17 mouse cellular contexts compared by ENCODE assay signal in genomic region chr1:128601307-128601706, GRCm38 (mm10). TPM values are rescaled to one million over a fixed set of nuclear protein-coding genes. Genes with fewer than 3 reads are reported as not detected.
A peak's percentile ranks its signal among the peaks of the same experiment; 100 is the strongest.
DNase-seq lines count a peak whose midpoint lies in the region; ATAC-seq and TF ChIP-seq lines count a peak whose summit lies in the region.
"Had no signal": no experiment of that assay in that cellular context is flagged by ENCODE, and none has a peak within 500 bp of the region (broad histone marks: within the 10 kb centered on the region; RNA-seq: fewer than 3 reads in every experiment).

No protein-coding gene starts in this region.

- TF ChIP-seq POLR2A in thymus, adult 2 months (IDR thresholded peaks at IDR 0.05; ENCODE audit: control insufficient read depth, extremely low read depth, insufficient read depth, low read length, poor library complexity): no peak
- TF ChIP-seq POLR2A in bone marrow, adult 2 months (IDR thresholded peaks at IDR 0.05; ENCODE audit: borderline replicate concordance, control insufficient read depth, low read depth, low read length): no peak

- 4% methylated on average over 5 of the region's 5 CpGs for WGBS in thymus, adult 2 months
- WGBS in bone marrow, adult 2 months: 46% methylated on average over 5 of the region's 5 CpGs
- 62% methylated on average over 5 of the region's 5 CpGs for WGBS in stomach, embryonic 15.5 days
- WGBS in midbrain, embryonic 13.5 days: 78% methylated on average over 5 of the region's 5 CpGs

- no peak overlapping the region for H3K4me3 ChIP-seq in thymus, adult 2 months (ENCODE audit: control insufficient read depth, insufficient read depth, low read length)
- no peak overlapping the region for H3K4me3 ChIP-seq in bone marrow, adult 2 months (replicated peaks; ENCODE audit: control insufficient read depth, low read depth, low read length)
- no peak overlapping the region for H3K4me3 ChIP-seq in stomach, embryonic 15.5 days (replicated peaks)
- H3K4me3 ChIP-seq in midbrain, embryonic 13.5 days (replicated peaks): no peak overlapping the region
- H3K4me3 ChIP-seq: embryonic facial prominence, embryonic 15.5 days; hindbrain, embryonic 10.5 days; limb, embryonic 13.5 days; neural tube, embryonic 13.5 days had no signal

- H3K27ac ChIP-seq in thymus, adult 2 months (ENCODE audit: control insufficient read depth, insufficient read depth, low read length): peak overlapping the region; percentile 89
- H3K27ac ChIP-seq in bone marrow, adult 2 months (ENCODE audit: control insufficient read depth, insufficient read depth, low read depth, low read length, poor library complexity): peak overlapping the region; percentile 82
- peak overlapping the region; percentile 33 for H3K27ac ChIP-seq in stomach, embryonic 15.5 days
- H3K27ac ChIP-seq in midbrain, embryonic 13.5 days: no peak overlapping the region
- H3K27ac ChIP-seq: embryonic facial prominence, embryonic 15.5 days; hindbrain, embryonic 10.5 days; limb, embryonic 13.5 days; liver, embryonic 14.5 days; neural tube, embryonic 13.5 days had no signal

- H3K4me1 ChIP-seq in thymus, adult 2 months (replicated peaks; ENCODE audit: control insufficient read depth, insufficient read depth, low read length): peaks cover 57% of the 10 kb centered on the region
- H3K4me1 ChIP-seq in bone marrow, adult 2 months (ENCODE audit: control insufficient read depth, insufficient read depth, low read length): peaks cover 16% of the 10 kb centered on the region
- no peaks in the 10 kb centered on the region for H3K4me1 ChIP-seq in stomach, embryonic 15.5 days
- no peaks in the 10 kb centered on the region for H3K4me1 ChIP-seq in midbrain, embryonic 13.5 days (replicated peaks)
- H3K4me1 ChIP-seq: embryonic facial prominence, embryonic 15.5 days had no signal

- H3K9me3 ChIP-seq in stomach, embryonic 15.5 days: no peaks in the 10 kb centered on the region
- H3K9me3 ChIP-seq in midbrain, embryonic 13.5 days: no peaks in the 10 kb centered on the region
- H3K9me3 ChIP-seq: embryonic facial prominence, embryonic 15.5 days; hindbrain, embryonic 10.5 days; limb, embryonic 13.5 days; neural tube, embryonic 13.5 days had no signal

- ATAC-seq in stomach, embryonic 15.5 days (ENCODE audit: insufficient read depth, low FRiP score, low read depth): no peak
- no peak for ATAC-seq in midbrain, embryonic 13.5 days
- ATAC-seq: forebrain, embryonic 16.5 days had no signal

- H3K36me3 ChIP-seq in thymus, adult 2 months (ENCODE audit: control insufficient read depth, insufficient read depth, low read length): no peaks in the 10 kb centered on the region
- no peaks in the 10 kb centered on the region for H3K36me3 ChIP-seq in stomach, embryonic 15.5 days
- H3K36me3 ChIP-seq in midbrain, embryonic 13.5 days: no peaks in the 10 kb centered on the region
- H3K36me3 ChIP-seq: embryonic facial prominence, embryonic 15.5 days; hindbrain, embryonic 10.5 days; limb, embryonic 13.5 days; neural tube, embryonic 13.5 days had no signal

- DNase-seq in thymus, adult 2 months: peak; percentile 30
- no peak for DNase-seq in thymus, postnatal 10 days (ENCODE audit: low spot score in 2 of 2)
- no peak for DNase-seq in cerebellum, postnatal 10 days
- no peak for DNase-seq in heart, adult 18-20 months
- DNase-seq: cerebellum, postnatal 25 days; gastrocnemius, postnatal 25 days; kidney, adult 9 months had no signal

- H3K9ac ChIP-seq in stomach, embryonic 15.5 days: no peak overlapping the region
- no peak overlapping the region for H3K9ac ChIP-seq in midbrain, embryonic 13.5 days (replicated peaks)
- H3K9ac ChIP-seq: embryonic facial prominence, embryonic 15.5 days; limb, embryonic 13.5 days; liver, embryonic 14.5 days; neural tube, embryonic 13.5 days had no signal

- H3K27me3 ChIP-seq in thymus, adult 2 months (ENCODE audit: control insufficient read depth, insufficient read depth, low read length): no peaks in the 10 kb centered on the region; the same call in 1 of the 2 replicates
- H3K27me3 ChIP-seq in stomach, embryonic 15.5 days (replicated peaks): no peaks in the 10 kb centered on the region
- H3K27me3 ChIP-seq in midbrain, embryonic 13.5 days: no peaks in the 10 kb centered on the region; the same call in 1 of the 2 replicates
- H3K27me3 ChIP-seq: embryonic facial prominence, embryonic 15.5 days; limb, embryonic 13.5 days; neural tube, embryonic 13.5 days had no signal

- TF ChIP-seq CTCF in thymus, adult 2 months (IDR thresholded peaks at IDR 0.05; ENCODE audit: borderline replicate concordance, control insufficient read depth, extremely low read depth, insufficient read depth, low read length, poor library complexity): no peak
- no peak for TF ChIP-seq CTCF in bone marrow, adult 2 months (IDR thresholded peaks at IDR 0.05; ENCODE audit: control insufficient read depth, insufficient read depth, low read length)

- no peak overlapping the region for H3K4me2 ChIP-seq in stomach, embryonic 15.5 days
- H3K4me2 ChIP-seq in midbrain, embryonic 13.5 days (replicated peaks): no peak overlapping the region
- H3K4me2 ChIP-seq: embryonic facial prominence, embryonic 15.5 days; limb, embryonic 13.5 days; midbrain, embryonic 11.5 days; neural tube, embryonic 13.5 days had no signal

RNA-seq across cellular contexts. Expression of gene Cxcr4, which starts 9.2 kb away (rescaled TPM):
- 1,143 and 1,279 TPM in 2 replicates for polyA plus RNA-seq in thymus, adult 2 months (2012; rRNA removed)
- polyA plus RNA-seq in bone marrow, adult 2 months (2011; ENCODE audit: insufficient read depth, insufficient read length, low replicate concordance, missing spikeins): 91.8 and 162 TPM in 2 replicates
- 5.8 and 6.1 TPM in 2 replicates for polyA plus RNA-seq in stomach, embryonic 15.5 days (2015; fragmentation: Nextera tagmentation; extraction: Ambion mirVana)
- polyA plus RNA-seq in midbrain, embryonic 13.5 days (2015; fragmentation: Nextera tagmentation; extraction: Ambion mirVana): 13.6 and 15.4 TPM in 2 replicates
- 10 to 100 TPM in 1 of 2 experiments, 1 to 10 TPM in 1; 8.9 to 14.7 TPM for total RNA-seq in heart, adult 18-20 months (2021)
